Mouse (Mus musculus): ENCODE measurements around the gene Myf6. TPM values are rescaled to one million over a fixed set of nuclear protein-coding genes. Genes with fewer than 3 reads are reported as not detected.

The Myf6 gene
- polyA plus RNA-seq, 1 experiment from 2014 or later = not detected

DNA sequence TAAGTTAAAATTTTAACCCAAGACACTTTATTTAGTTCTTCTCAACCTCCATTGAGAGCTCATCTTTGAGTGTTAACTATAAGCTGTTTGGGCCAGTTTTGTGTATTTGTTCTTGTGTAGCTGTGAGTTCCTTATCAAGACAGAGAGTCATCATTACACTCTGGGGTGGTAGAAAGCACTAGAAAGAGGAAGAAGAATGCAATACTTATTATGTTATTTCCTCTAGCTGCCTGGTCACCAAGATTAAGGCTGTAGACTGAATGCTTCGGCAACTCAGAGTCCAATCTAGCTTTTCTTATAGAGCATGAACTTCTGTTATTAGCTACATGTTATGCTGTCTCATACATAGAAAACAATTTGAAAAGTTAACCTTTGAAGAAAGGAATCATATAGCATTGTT, 1.9 kb upstream of the Myf6 start:
- no peaks in the 10 kb centered on the region for H3K9me3 ChIP-seq (replicated peaks; ENCODE audit: control insufficient read depth, low read length, poor library complexity, severe bottlenecking)
- no peaks in the 10 kb centered on the region for H3K27me3 ChIP-seq (ENCODE audit: control insufficient read depth, insufficient read depth, low read depth, low read length)
- peaks cover 6% of the 10 kb centered on the region; the same call in 1 of the 2 replicates for H3K4me1 ChIP-seq (ENCODE audit: control insufficient read depth, insufficient read depth, low read length)
- H3K4me3 ChIP-seq (ENCODE audit: low read depth, low read length) = no peak overlapping the region
- WGBS = 92% methylated on average over 1 of the region's 1 CpGs
- no peak overlapping the region for H3K27ac ChIP-seq (ENCODE audit: low read length)
- ATAC-seq = no peak
- no peaks in the 10 kb centered on the region for H3K36me3 ChIP-seq (ENCODE audit: control insufficient read depth, insufficient read depth, low read length)
- no peak overlapping the region for H3K4me2 ChIP-seq (ENCODE audit: low read length)
- no peak overlapping the region for H3K9ac ChIP-seq (ENCODE audit: low read depth, low read length)

DNA sequence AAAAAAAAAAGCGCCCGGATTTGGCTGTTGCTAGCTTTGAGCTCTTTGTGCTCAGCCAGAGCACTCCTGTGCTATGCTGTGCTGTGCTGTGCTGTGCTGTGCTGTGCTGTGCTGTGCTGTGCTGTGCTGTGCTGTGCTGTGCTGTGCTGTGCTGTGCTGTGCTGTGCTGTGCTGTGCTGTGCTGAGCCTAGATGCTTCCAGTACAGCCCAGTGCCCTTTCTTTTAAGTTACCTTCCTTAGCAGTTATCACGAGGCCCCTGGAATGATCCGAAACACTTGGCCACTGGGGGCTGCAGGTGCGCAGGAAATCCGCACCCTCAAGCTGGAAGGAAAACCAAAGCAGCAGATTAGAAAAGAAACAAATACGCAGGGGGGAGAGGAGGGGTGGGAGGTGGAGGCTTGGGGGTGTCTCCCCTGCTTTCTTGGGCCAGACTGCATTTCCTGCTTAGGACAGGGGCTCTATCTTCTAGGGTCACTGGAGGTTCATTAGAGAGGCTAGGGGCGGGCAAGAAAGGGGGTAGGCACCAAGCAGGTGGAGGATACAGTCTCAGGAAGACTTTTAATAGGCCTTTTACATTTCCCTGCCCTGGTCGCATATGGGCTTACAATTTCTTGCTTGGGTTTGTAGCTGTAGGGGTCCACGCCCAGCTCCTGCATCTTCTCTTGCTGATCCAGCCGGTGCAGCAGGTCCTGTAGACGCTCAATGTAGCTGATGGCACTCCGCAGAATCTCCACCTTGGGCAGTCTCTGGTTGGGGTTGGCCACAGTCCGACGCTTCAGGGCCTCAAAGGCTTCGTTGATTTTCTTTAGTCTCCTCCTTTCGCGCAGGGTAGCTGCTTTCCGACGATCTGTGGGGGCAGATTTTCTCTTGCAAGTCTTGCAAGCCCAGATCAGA, 710 bp downstream of the Myf6 start:
- Histone ChIP-seq H3K9ac (ENCODE audit: low read depth, low read length) (peak overlapping the region; percentile 42; the same call in 1 of the 2 replicates), H3K4me3 (ENCODE audit: low read depth, low read length) (peak overlapping the region; percentile 27; the same call in 1 of the 2 replicates), H3K4me2 (ENCODE audit: low read length) (peak overlapping the region; percentile 60), H3K27me3 (ENCODE audit: control insufficient read depth, insufficient read depth, low read depth, low read length) (no peaks in the 10 kb centered on the region), H3K9me3 (replicated peaks; ENCODE audit: control insufficient read depth, low read length, poor library complexity, severe bottlenecking) (no peaks in the 10 kb centered on the region), H3K36me3 (ENCODE audit: control insufficient read depth, insufficient read depth, low read length) (no peaks in the 10 kb centered on the region), H3K27ac (ENCODE audit: low read length) (no peak overlapping the region), H3K4me1 (ENCODE audit: control insufficient read depth, insufficient read depth, low read length) (peaks cover 6% of the 10 kb centered on the region; the same call in 1 of the 2 replicates)
- peak; percentile 87 for ATAC-seq
- WGBS = 41% methylated on average over 20 of the region's 20 CpGs

DNA sequence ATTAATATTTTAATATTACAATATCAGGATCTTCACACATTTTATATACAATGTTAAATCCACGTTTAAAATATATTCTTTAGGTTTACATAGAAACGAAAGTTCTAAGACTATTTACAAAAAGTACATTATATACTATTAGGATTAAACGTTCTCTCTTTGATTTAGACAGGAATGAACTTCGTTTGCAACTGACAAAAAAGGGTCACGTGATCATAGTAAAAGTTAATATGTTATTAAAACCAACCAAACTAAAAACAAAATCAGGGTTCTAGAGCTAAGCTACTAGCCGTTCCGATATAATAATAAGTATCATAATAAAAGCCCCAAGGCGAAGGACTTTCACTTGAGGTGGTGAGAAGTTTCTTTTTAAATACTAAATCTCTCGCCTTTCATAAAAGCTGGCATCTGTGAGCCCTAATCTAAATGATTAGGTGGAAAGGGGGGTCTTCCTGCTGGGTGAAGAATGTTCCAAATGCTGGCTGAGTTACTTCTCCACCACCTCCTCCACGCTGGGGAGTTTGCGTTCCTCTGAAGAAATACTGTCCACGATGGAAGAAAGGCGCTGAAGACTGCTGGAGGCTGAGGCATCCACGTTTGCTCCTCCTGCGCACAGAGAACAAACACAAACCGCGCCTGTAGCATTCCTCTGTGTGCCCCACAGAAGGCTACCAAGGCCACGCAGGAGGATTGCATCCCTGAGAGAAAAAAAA, 1.5 kb downstream of the Myf6 start:
- peaks cover 6% of the 10 kb centered on the region; the same call in 1 of the 2 replicates for H3K4me1 ChIP-seq (ENCODE audit: control insufficient read depth, insufficient read depth, low read length)
- 35% methylated on average over 18 of the region's 18 CpGs for WGBS
- no peaks in the 10 kb centered on the region for H3K9me3 ChIP-seq (replicated peaks; ENCODE audit: control insufficient read depth, low read length, poor library complexity, severe bottlenecking)
- no peak overlapping the region for H3K27ac ChIP-seq (ENCODE audit: low read length)
- peak overlapping the region; percentile 60 for H3K4me2 ChIP-seq (ENCODE audit: low read length)
- peak overlapping the region; percentile 42; the same call in 1 of the 2 replicates for H3K9ac ChIP-seq (ENCODE audit: low read depth, low read length)
- H3K4me3 ChIP-seq (ENCODE audit: low read depth, low read length) = peak overlapping the region; percentile 27; the same call in 1 of the 2 replicates
- no peaks in the 10 kb centered on the region for H3K36me3 ChIP-seq (ENCODE audit: control insufficient read depth, insufficient read depth, low read length)
- ATAC-seq = no peak
- H3K27me3 ChIP-seq (ENCODE audit: control insufficient read depth, insufficient read depth, low read depth, low read length) = no peaks in the 10 kb centered on the region

DNA sequence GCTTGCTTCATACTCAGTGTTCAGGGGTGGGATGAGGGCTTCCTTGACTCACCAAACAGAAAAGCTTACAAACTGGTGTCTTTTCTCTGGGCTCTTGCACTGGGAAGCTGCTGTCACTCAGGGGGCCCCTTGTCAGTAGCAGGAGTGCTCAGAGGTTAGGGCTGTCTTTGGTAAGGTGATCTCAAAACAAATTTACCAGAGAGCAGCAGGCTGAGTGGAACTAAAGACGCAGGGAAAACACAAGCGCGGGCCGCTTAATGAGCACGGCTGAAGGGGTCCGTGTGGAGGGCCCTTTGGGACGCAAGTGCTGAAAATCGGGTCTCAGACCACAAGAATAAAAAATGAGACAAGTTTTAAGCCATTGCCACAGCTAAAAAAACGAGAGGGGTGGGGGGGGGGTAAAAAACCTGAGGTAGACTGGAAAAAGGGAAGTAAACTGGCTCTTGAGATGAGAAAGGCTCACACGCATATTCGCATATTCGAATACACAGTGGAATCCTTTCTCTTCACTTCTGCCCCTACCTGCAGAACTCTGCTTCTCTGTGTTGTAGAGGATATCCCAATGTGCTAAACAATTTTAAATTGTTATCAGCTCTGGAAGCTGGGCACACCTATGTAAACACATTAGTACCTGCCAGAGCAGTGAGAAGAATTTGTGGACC, 5.8 kb downstream of the Myf6 start:
- ATAC-seq = no peak
- WGBS = 29% methylated on average over 12 of the region's 12 CpGs
- no peaks in the 10 kb centered on the region for H3K27me3 ChIP-seq (ENCODE audit: control insufficient read depth, insufficient read depth, low read depth, low read length)

DNA sequence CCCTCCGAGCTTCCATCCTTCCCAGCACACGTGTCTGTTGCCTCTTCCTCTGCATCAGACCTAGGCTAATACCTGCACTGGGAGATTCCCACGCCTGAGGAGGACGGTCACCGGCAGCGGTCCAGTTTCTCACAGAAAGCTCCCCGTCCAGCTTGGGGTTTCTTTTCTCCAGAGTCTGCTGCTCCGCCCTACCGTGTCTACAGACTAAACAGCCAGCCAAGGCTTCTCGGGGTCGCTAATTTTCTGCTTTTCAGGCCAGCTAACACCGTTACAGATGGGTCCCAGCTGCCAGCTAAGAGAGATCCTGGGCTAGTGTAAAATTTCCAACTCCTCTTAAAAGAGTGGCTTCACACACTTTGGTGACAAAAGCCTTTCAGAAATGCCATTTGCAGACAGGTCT, 7.8 kb downstream of the Myf6 start:
- no peaks in the 10 kb centered on the region for H3K36me3 ChIP-seq (ENCODE audit: control insufficient read depth, insufficient read depth, low read length)
- WGBS = 79% methylated on average over 12 of the region's 12 CpGs
- no peaks in the 10 kb centered on the region for H3K9me3 ChIP-seq (replicated peaks; ENCODE audit: control insufficient read depth, low read length, poor library complexity, severe bottlenecking)
- no peak overlapping the region for H3K27ac ChIP-seq (ENCODE audit: low read length)
- H3K4me1 ChIP-seq (ENCODE audit: control insufficient read depth, insufficient read depth, low read length) = no peaks in the 10 kb centered on the region
- no peak overlapping the region for H3K4me3 ChIP-seq (ENCODE audit: low read depth, low read length)
- no peak overlapping the region for H3K4me2 ChIP-seq (ENCODE audit: low read length)
- no peaks in the 10 kb centered on the region for H3K27me3 ChIP-seq (ENCODE audit: control insufficient read depth, insufficient read depth, low read depth, low read length)
- H3K9ac ChIP-seq (ENCODE audit: low read depth, low read length) = no peak overlapping the region
- ATAC-seq = no peak

More for the DNA sequence above, 5.8 kb downstream of the Myf6 start:
- Histone ChIP-seq H3K4me1 (ENCODE audit: control insufficient read depth, insufficient read depth, low read length) (peaks cover 5% of the 10 kb centered on the region; the same call in 1 of the 2 replicates), H3K4me2 (ENCODE audit: low read length) (peak overlapping the region; percentile 9; the same call in 1 of the 2 replicates), H3K9ac (ENCODE audit: low read depth, low read length) (no peak overlapping the region), H3K36me3 (ENCODE audit: control insufficient read depth, insufficient read depth, low read length) (no peaks in the 10 kb centered on the region), H3K4me3 (ENCODE audit: low read depth, low read length) (no peak overlapping the region), H3K27ac (ENCODE audit: low read length) (no peak overlapping the region), H3K9me3 (replicated peaks; ENCODE audit: control insufficient read depth, low read length, poor library complexity, severe bottlenecking) (no peaks in the 10 kb centered on the region)

DNA sequence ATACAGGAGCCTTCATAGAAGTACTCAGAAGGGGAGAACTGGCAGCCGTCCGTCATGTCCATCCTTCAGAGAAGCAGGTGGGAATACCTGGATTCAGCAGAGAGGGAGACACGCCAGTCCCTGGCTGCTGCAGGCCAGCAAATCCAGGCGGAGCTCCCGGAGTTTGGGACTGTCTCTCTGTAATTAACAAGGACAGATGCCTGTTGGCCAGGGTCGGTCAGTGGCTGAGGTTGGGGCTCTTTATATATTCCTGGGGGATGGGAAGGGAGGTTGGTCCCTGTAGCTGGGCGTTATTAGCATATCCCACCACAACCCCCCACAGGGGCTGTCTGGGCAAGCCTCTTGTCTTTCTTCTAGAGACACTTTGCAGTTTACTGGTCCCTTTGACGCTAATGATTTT, 8.7 kb downstream of the Myf6 start, which contains the start of gene Myf5:
Gene Myf5, minus strand, starts transcription at position 265 of the 400 bp plus-strand sequence.
- no peaks in the 10 kb centered on the region for H3K9me3 ChIP-seq (replicated peaks; ENCODE audit: control insufficient read depth, low read length, poor library complexity, severe bottlenecking)
- 82% methylated on average over 8 of the region's 8 CpGs for WGBS
- no peaks in the 10 kb centered on the region for H3K27me3 ChIP-seq (ENCODE audit: control insufficient read depth, insufficient read depth, low read depth, low read length)
- ATAC-seq = no peak
- no peaks in the 10 kb centered on the region for H3K36me3 ChIP-seq (ENCODE audit: control insufficient read depth, insufficient read depth, low read length)
- H3K4me2 ChIP-seq (ENCODE audit: low read length) = no peak within 1 kb of the TSS
- H3K9ac ChIP-seq (ENCODE audit: low read depth, low read length) = no peak within 1 kb of the TSS
- no peaks in the 10 kb centered on the region for H3K4me1 ChIP-seq (ENCODE audit: control insufficient read depth, insufficient read depth, low read length)
- H3K4me3 ChIP-seq (ENCODE audit: low read depth, low read length) = no peak within 1 kb of the TSS
- H3K27ac ChIP-seq (ENCODE audit: low read length) = no peak within 1 kb of the TSS

DNA sequence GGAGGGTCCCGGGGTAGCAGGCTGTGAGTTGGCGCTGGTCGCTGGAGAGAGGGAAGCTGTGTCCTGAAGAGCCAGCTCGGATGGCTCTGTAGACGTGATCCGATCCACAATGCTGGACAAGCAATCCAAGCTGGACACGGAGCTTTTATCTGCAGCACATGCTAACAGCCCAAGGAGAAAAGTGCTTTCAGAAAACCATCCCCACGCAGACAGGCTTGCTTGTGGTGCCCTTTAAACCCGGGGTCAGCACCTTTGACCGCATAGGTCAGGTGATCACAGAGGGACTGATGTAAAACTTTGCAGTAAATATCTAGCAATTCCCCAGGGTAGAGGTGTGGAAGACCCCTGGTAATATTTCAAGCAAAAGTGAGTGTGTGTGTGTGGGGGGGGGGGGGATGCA, 10.5 kb downstream of the Myf6 start:
- Histone ChIP-seq H3K4me1 (ENCODE audit: control insufficient read depth, insufficient read depth, low read length) (no peaks in the 10 kb centered on the region), H3K9me3 (replicated peaks; ENCODE audit: control insufficient read depth, low read length, poor library complexity, severe bottlenecking) (no peaks in the 10 kb centered on the region), H3K27ac (ENCODE audit: low read length) (no peak overlapping the region), H3K4me3 (ENCODE audit: low read depth, low read length) (no peak overlapping the region), H3K36me3 (ENCODE audit: control insufficient read depth, insufficient read depth, low read length) (no peaks in the 10 kb centered on the region), H3K4me2 (ENCODE audit: low read length) (no peak overlapping the region), H3K9ac (ENCODE audit: low read depth, low read length) (no peak overlapping the region), H3K27me3 (ENCODE audit: control insufficient read depth, insufficient read depth, low read depth, low read length) (no peaks in the 10 kb centered on the region)
- no peak for ATAC-seq
- 71% methylated on average over 10 of the region's 10 CpGs for WGBS

DNA sequence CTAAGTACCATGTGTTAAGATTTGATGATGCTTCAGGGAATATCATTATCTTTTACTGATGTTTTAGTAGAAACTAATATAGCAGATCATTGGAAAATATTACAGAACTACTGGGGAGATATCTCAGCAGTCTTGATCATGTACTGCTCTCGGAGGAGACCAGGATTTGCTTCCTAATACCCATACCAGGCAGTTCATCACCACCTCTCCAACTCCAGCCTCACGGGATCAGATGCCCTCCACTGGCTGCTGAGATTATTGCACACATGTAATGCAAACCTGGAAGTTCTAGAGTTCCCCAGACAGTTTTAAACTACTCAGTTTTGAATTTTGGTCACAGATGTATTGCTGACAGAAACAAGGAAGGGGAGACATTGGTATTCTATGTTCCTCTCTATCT, 21.0 kb downstream of the Myf6 start:
- no peak for ATAC-seq
- no peak overlapping the region for H3K4me3 ChIP-seq (ENCODE audit: low read depth, low read length)
- H3K36me3 ChIP-seq (ENCODE audit: control insufficient read depth, insufficient read depth, low read length) = no peaks in the 10 kb centered on the region
- WGBS = 52% methylated on average over 2 of the region's 2 CpGs
- H3K27ac ChIP-seq (ENCODE audit: low read length) = no peak overlapping the region
- no peak overlapping the region for H3K9ac ChIP-seq (ENCODE audit: low read depth, low read length)
- no peak overlapping the region for H3K4me2 ChIP-seq (ENCODE audit: low read length)
- H3K9me3 ChIP-seq (replicated peaks; ENCODE audit: control insufficient read depth, low read length, poor library complexity, severe bottlenecking) = no peaks in the 10 kb centered on the region
- H3K27me3 ChIP-seq (ENCODE audit: control insufficient read depth, insufficient read depth, low read depth, low read length) = no peaks in the 10 kb centered on the region
- no peaks in the 10 kb centered on the region; the same call in 1 of the 2 replicates for H3K4me1 ChIP-seq (ENCODE audit: control insufficient read depth, insufficient read depth, low read length)

Data from midbrain, embryonic 16.5 days (tissue).